Mouse (Mus musculus): ENCODE results near the gene Clec2i. TPM values are rescaled to one million over a fixed set of nuclear protein-coding genes. Genes with fewer than 3 reads are reported as not detected.
"Not testable (repeated sequence)": the region's sequence is repeated elsewhere in the genome, so short reads cannot be mapped to it uniquely, and the experiment has no call there.

Gene Clec2i
- 0.12 TPM in 1 of 2 replicates, not detected in the other for polyA plus RNA-seq (2015; fragmentation: Nextera tagmentation; extraction: Ambion mirVana)

GRCm38 (mm10) chr6:128887091-128887790, at the start of gene Clec2i:
TSS of gene Clec2i (plus strand) at chr6:128887588.
- not testable (repeated sequence) for H3K4me1 ChIP-seq (ENCODE audit: insufficient read depth, low read length); H3K4me3 ChIP-seq (ENCODE audit: low read length); ATAC-seq (ENCODE audit: low FRiP score, low TSS enrichment); H3K27me3 ChIP-seq (ENCODE audit: insufficient read depth, low read length); H3K9me3 ChIP-seq (ENCODE audit: low read length); H3K36me3 ChIP-seq (ENCODE audit: insufficient read depth, low read length); H3K9ac ChIP-seq (replicated peaks; ENCODE audit: low read length); H3K4me2 ChIP-seq (replicated peaks; ENCODE audit: low read depth, low read length); H3K27ac ChIP-seq (ENCODE audit: low read length)
- 84% methylated on average over 6 of the region's 6 CpGs for WGBS

- H3K27me3 ChIP-seq (ENCODE audit: insufficient read depth, low read length) = no peaks in the 10 kb centered on the region
- peak overlapping the region; percentile 72 for H3K9ac ChIP-seq (replicated peaks; ENCODE audit: low read length)
- peak overlapping the region; percentile 56 for H3K4me2 ChIP-seq (replicated peaks; ENCODE audit: low read depth, low read length)
- H3K36me3 ChIP-seq (ENCODE audit: insufficient read depth, low read length) = no peaks in the 10 kb centered on the region
- WGBS = under 1% methylated on average over 49 of the region's 49 CpGs
- no peaks in the 10 kb centered on the region for H3K9me3 ChIP-seq (ENCODE audit: low read length)
- H3K4me1 ChIP-seq (ENCODE audit: insufficient read depth, low read length) = peaks cover 13% of the 10 kb centered on the region
- ATAC-seq (ENCODE audit: low FRiP score, low TSS enrichment) = peak; percentile 82
- H3K27ac ChIP-seq (ENCODE audit: low read length) = peak overlapping the region; percentile 90
- H3K4me3 ChIP-seq (ENCODE audit: low read length) = peak overlapping the region; percentile 62
These were observed 48.8 kb upstream of the Clec2i start for GRCm38 (mm10) chr6:128838342-128839265.

- peak overlapping the region; percentile 62 for H3K4me3 ChIP-seq (ENCODE audit: low read length)
- WGBS = 0% methylated on average over 17 of the region's 17 CpGs
- peak overlapping the region; percentile 56 for H3K4me2 ChIP-seq (replicated peaks; ENCODE audit: low read depth, low read length)
- no peaks in the 10 kb centered on the region for H3K36me3 ChIP-seq (ENCODE audit: insufficient read depth, low read length)
- peak; percentile 25 for ATAC-seq (ENCODE audit: low FRiP score, low TSS enrichment)
- no peaks in the 10 kb centered on the region for H3K27me3 ChIP-seq (ENCODE audit: insufficient read depth, low read length)
- peak overlapping the region; percentile 85 for H3K27ac ChIP-seq (ENCODE audit: low read length)
- H3K4me1 ChIP-seq (ENCODE audit: insufficient read depth, low read length) = peaks cover 17% of the 10 kb centered on the region
- H3K9ac ChIP-seq (replicated peaks; ENCODE audit: low read length) = peak overlapping the region; percentile 52
- no peaks in the 10 kb centered on the region for H3K9me3 ChIP-seq (ENCODE audit: low read length)
These were observed 48.1 kb upstream of the Clec2i start for GRCm38 (mm10) chr6:128839266-128839771.

- Histone ChIP-seq H3K27me3 (ENCODE audit: insufficient read depth, low read length) (no peaks in the 10 kb centered on the region), H3K27ac (ENCODE audit: low read length) (no peak overlapping the region), H3K4me1 (ENCODE audit: insufficient read depth, low read length) (peaks cover 19% of the 10 kb centered on the region), H3K36me3 (ENCODE audit: insufficient read depth, low read length) (no peaks in the 10 kb centered on the region), H3K4me2 (replicated peaks; ENCODE audit: low read depth, low read length) (peak overlapping the region; percentile 56), H3K4me3 (ENCODE audit: low read length) (peak overlapping the region; percentile 62), H3K9me3 (ENCODE audit: low read length) (no peaks in the 10 kb centered on the region), H3K9ac (replicated peaks; ENCODE audit: low read length) (no peak overlapping the region; the same call in 1 of the 2 replicates)
- no peak for ATAC-seq (ENCODE audit: low FRiP score, low TSS enrichment)
- WGBS = 69% methylated on average over 7 of the region's 7 CpGs
These were observed 47.5 kb upstream of the Clec2i start for GRCm38 (mm10) chr6:128839921-128840320.

GRCm38 (mm10) chr6:128840669-128841068, 46.7 kb upstream of the Clec2i start:
- WGBS = 85% methylated on average over 3 of the region's 3 CpGs
- ATAC-seq (ENCODE audit: low FRiP score, low TSS enrichment) = not testable (repeated sequence)

GRCm38 (mm10) chr6:128841327-128842089, 45.9 kb upstream of the Clec2i start:
- 39% methylated on average over 4 of the region's 4 CpGs for WGBS
- Histone ChIP-seq H3K36me3 (ENCODE audit: insufficient read depth, low read length) (no peaks in the 10 kb centered on the region), H3K9ac (replicated peaks; ENCODE audit: low read length) (peak overlapping the region; percentile 79), H3K4me2 (replicated peaks; ENCODE audit: low read depth, low read length) (peak overlapping the region; percentile 76), H3K4me3 (ENCODE audit: low read length) (peak overlapping the region; percentile 78; the same call in 1 of the 2 replicates), H3K27ac (ENCODE audit: low read length) (no peak overlapping the region), H3K27me3 (ENCODE audit: insufficient read depth, low read length) (no peaks in the 10 kb centered on the region), H3K9me3 (ENCODE audit: low read length) (no peaks in the 10 kb centered on the region), H3K4me1 (ENCODE audit: insufficient read depth, low read length) (peaks cover 19% of the 10 kb centered on the region)
- ATAC-seq (ENCODE audit: low FRiP score, low TSS enrichment) = no peak

More at GRCm38 (mm10) chr6:128840669-128841068, 46.7 kb upstream of the Clec2i start:
- not testable (repeated sequence) for H3K4me2 ChIP-seq (replicated peaks; ENCODE audit: low read depth, low read length); H3K4me3 ChIP-seq (ENCODE audit: low read length); H3K27ac ChIP-seq (ENCODE audit: low read length); H3K9me3 ChIP-seq (ENCODE audit: low read length); H3K36me3 ChIP-seq (ENCODE audit: insufficient read depth, low read length); H3K9ac ChIP-seq (replicated peaks; ENCODE audit: low read length); H3K27me3 ChIP-seq (ENCODE audit: insufficient read depth, low read length)
- H3K4me1 ChIP-seq (ENCODE audit: insufficient read depth, low read length) = peaks cover 19% of the 10 kb centered on the region

- no peaks in the 10 kb centered on the region for H3K9me3 ChIP-seq (ENCODE audit: low read length)
- peak overlapping the region; percentile 84 for H3K27ac ChIP-seq (ENCODE audit: low read length)
- peak overlapping the region; percentile 78 for H3K4me3 ChIP-seq (ENCODE audit: low read length)
- WGBS = 1% methylated on average over 20 of the region's 20 CpGs
- peaks cover 12% of the 10 kb centered on the region for H3K4me1 ChIP-seq (ENCODE audit: insufficient read depth, low read length)
- peak overlapping the region; percentile 79 for H3K9ac ChIP-seq (replicated peaks; ENCODE audit: low read length)
- ATAC-seq (ENCODE audit: low FRiP score, low TSS enrichment) = no peak
- no peaks in the 10 kb centered on the region for H3K27me3 ChIP-seq (ENCODE audit: insufficient read depth, low read length)
- H3K4me2 ChIP-seq (replicated peaks; ENCODE audit: low read depth, low read length) = peak overlapping the region; percentile 76
- no peaks in the 10 kb centered on the region for H3K36me3 ChIP-seq (ENCODE audit: insufficient read depth, low read length)
These were observed 44.9 kb upstream of the Clec2i start for GRCm38 (mm10) chr6:128842356-128842944.

GRCm38 (mm10) chr6:128842945-128843478, 44.4 kb upstream of the Clec2i start:
- H3K27me3 ChIP-seq (ENCODE audit: insufficient read depth, low read length) = no peaks in the 10 kb centered on the region
- peaks cover 12% of the 10 kb centered on the region for H3K4me1 ChIP-seq (ENCODE audit: insufficient read depth, low read length)
- H3K27ac ChIP-seq (ENCODE audit: low read length) = peak overlapping the region; percentile 97
- peak overlapping the region; percentile 78 for H3K4me3 ChIP-seq (ENCODE audit: low read length)
- H3K36me3 ChIP-seq (ENCODE audit: insufficient read depth, low read length) = no peaks in the 10 kb centered on the region
- H3K4me2 ChIP-seq (replicated peaks; ENCODE audit: low read depth, low read length) = peak overlapping the region; percentile 80
- ATAC-seq (ENCODE audit: low FRiP score, low TSS enrichment) = peak; percentile 73
- under 1% methylated on average over 44 of the region's 44 CpGs for WGBS
- H3K9ac ChIP-seq (replicated peaks; ENCODE audit: low read length) = peak overlapping the region; percentile 85
- no peaks in the 10 kb centered on the region for H3K9me3 ChIP-seq (ENCODE audit: low read length)

Data from kidney, embryonic 16.5 days (tissue).